Mouse (Mus musculus) left cerebral cortex, adult 8-10 months (tissue): ENCODE results near the gene Nfatc2. TPM values are rescaled to one million over a fixed set of nuclear protein-coding genes. Genes with fewer than 3 reads are reported as not detected.
A peak's percentile ranks its signal among the peaks of the same experiment; 100 is the strongest.

Source experiments
- DNase-seq, 2 experiments: peaks; one replicate each; pipeline ENCODE4 v3.0.0; 2022; ENCODE audit warnings: low spot score in 2 of 2
- total RNA-seq, 4 experiments: library from RNA; stranded (reverse); gene quantifications; 2 replicates each; pipeline ENCODE4 v1.2.4; 2022

Nfatc2 gene
- total RNA-seq, 4 experiments from 2014 or later = 15.2 to 16.8 (median 15.6) TPM

DNA sequence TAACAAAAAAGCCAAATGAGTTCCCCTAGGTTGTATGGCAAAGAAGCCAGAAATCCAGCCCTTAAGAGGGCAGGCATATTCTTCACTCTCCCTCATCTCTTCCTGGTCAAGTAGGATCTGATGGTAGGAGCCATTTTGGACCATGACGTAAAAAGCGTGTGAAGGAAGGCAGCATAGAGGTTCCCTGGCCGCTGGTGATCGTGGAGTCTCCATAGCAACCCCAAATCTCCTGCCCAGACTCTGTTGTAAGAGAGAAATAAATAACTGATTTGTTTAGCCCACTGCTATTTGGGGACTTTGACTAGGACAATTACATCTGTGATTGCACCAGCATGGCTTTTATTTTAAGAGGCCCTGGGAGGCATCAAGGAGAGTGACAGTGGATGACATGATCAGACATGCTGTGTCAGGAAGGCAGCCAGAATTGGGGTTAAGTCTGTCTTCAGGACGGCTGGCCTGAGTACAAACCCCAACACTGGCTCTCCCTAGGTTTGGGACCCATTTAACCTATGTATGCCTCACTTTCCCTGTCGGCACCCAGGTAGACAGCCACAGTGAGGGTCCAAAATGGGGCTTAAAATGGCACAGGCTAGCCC, 8.3 kb upstream of the Nfatc2 start:
- DNase-seq = no peak

DNA sequence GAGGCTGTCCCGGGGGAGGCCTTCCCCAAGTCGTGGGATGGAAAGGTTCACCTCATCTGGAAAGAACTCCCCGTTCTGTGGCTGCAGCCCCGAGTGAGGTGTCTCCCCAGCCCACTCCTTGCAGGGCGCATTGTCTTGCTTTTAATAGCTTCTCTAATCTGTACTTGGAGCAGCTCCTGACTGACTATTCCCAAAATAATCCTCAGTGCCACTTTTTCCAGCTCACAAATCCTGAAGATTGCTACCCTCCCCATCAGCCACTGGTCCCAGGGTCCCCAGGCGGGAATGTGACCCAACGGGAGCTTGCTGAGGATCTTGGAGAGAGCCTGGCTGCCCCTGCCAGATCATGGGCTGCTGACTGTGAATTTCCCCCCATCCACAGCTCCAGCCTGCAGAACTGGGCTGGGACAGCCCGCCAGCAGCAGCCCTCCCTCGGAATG, 6.7 kb upstream of the Nfatc2 start:
- DNase-seq = no peak

DNA sequence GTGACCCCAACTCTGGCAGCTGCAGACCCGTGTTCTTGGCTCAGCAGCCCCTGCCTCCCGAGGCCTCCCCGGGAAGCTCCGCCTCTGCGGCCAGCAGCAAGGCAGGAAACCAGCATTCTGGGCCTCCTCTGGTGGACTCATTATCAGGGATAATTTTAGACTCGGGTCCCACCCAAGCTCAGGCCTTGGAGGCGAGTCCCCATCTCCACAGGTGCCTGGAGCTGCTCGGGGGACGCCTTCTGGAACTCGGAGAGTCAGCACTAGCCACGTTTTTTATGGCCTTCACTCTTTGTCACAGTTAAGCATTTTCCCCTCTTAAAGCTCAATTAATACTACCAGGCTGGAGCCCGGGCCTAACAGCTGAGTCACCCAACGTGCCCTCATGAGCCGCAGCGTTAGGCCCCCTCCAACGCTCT, 3.2 kb upstream of the Nfatc2 start:
- no peak for DNase-seq

DNA sequence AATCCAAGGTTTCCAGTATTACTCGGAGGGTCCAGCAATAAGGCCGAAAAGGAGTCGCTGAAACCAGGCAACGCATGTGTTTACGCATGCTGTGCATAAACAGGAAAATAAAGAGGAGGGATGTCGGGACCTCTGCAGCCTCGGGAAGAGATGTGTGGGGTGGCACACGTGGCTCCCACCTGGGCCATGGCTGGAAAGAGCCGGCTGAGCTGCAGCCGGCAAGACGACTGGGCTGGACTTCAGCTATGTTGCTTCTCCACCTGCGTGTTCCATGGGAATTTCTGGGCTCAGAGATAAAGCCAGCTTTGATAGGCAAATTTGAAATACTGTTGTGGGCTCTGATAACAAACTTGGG, 907 bp upstream of the Nfatc2 start:
- DNase-seq = no peak

DNA sequence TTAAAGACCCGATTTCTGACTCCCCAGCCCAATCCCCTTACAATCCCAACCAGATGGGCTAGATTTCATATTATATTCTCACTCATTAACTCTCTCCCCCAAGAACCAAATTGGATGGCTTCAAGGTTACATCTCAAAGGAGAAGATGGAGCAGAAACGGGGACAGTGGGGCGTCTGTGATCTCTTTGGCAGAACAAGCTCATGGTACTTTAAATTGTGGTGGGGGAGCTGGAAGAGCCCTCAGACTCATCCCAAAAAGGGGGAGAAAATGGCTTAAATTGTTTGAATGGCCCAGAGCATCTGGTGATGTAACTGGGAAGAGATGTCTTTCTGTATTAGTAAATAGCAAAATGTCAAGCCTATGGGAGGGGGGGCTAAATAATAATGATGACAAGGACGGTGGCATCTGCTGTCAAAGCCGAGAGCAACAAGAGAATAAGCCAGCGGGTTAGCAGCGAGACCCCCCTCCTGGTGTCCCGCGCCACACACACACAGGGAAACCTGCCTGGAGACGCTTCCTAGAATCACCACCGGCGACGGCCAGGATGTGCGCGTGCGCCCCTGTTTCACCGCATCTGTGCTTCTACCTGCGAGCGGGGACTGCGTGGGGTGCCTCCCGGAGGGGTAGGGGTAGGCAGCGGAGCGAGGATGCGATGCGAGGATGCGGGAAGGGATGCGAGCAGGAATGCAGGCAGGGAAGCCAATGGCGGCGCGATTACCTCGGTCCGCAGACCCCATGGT, 537 bp downstream of the Nfatc2 start:
- DNase-seq = peak; percentile 49 to 51

DNA sequence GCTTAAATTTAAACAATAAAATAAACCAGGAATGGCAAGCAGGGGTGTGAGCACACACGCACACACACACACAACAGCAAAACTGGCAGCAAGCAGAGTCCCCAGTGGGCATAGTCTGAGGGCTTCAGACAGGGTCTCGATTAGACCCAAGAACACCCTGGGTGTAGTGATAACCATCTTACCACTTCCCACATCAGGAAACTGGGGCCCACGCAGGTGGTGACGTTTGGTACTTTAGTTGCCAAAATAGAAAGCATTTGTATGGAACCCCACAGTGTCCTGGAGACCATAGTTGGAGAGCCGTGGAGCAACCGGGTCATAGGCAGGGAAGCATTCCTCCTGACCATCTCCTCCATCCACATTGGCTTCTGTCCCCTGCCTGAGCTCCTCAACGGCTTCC, 5.8 kb downstream of the Nfatc2 start:
- DNase-seq = no peak

DNA sequence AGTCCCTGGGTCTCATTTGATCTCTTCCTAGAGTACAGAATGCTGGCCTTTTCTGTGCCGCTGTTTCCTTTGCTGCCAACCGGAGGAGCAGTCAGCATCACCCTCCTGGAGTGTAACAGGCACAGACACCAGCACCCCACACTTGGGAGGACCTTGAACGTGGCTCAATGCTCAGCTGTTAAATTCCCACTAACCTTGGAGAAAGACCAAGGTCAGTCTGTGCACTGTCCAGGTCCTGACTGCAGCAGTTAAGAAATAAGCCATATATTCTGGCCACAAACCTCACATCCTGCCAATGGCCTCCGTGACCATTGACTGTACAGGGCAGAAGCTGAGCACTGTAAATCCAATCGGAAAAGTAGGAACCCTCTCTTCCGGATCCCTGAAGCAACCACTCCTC, 7.8 kb downstream of the Nfatc2 start:
- DNase-seq = no peak

DNA sequence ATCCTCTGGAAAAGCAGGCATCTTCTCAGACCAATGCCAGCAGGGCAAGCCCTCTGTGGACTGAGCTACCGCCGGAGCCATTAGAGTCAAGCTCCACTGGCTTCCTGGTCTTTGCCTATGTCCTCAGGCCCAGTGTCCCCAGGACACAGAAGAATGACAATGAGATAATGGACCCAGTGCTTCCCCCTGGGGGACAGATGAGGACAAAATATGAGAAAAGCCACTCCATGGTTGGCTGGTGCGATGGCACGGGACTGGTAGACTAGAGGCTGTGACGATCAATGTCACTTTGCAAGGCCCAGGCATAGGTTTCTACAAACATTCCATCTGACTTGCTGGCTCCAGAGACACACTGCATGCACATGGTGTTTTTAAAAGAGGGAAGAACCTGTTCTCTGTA, 8.5 kb downstream of the Nfatc2 start:
- DNase-seq = no peak

DNA sequence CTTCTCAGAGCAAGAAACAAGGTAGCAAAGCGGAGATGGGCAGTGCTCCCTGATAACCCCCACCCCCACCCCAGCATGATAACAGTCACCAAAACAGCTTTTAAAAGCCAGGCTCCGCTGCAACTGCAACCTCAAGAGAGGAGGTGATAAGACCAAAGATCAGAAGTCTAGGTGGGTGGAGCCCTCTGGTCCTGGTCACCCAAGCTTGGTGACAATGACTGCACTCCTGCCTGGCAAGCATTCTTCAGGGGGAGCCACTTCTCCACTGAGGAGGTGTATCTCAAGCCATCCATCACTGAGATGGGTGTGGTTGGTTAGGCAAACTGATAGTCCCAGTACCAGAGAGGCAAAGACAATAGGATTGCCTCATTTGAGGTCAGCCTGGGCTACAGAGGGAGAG, 10.4 kb downstream of the Nfatc2 start:
- no peak for DNase-seq

DNA sequence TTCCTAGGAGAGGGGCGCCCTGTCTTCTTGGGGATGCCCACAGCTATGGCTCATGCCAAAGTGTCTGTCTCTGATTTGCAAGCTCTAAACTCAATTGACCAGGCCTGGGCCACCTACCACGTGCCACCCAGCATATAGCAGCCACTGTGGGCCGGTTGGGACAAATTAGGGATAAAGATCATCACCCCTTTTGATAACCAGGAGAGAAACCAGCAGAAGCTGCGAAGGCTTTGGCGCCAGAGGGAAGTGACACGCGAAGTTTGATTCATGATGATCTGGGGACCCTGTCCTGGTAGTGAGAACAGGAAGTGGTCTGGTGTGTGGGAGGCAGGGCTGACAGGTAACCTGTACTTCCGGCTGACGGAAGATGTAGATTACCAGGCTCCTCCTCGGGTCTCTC, 10.9 kb downstream of the Nfatc2 start:
- DNase-seq = no peak

DNA sequence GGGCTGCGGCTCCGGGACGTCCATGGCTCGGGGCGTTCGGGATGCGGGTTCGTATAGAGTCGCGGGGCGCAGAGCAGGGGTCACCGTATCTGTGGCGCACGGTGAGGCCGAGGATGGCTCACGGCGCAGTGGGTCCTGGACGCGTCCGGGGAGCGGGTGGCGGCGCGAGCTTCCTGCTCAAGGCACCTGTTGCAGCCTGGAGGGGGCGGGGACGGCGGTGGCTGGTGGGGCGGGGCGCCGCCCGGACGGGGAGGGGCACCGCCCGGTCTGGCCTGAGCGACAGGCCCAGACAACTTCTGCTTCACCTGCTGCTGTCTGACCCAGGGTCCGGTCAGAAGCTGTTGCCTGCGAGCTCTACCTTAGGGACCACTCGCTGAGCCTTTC, 11.3 kb downstream of the Nfatc2 start:
- no peak for DNase-seq

DNA sequence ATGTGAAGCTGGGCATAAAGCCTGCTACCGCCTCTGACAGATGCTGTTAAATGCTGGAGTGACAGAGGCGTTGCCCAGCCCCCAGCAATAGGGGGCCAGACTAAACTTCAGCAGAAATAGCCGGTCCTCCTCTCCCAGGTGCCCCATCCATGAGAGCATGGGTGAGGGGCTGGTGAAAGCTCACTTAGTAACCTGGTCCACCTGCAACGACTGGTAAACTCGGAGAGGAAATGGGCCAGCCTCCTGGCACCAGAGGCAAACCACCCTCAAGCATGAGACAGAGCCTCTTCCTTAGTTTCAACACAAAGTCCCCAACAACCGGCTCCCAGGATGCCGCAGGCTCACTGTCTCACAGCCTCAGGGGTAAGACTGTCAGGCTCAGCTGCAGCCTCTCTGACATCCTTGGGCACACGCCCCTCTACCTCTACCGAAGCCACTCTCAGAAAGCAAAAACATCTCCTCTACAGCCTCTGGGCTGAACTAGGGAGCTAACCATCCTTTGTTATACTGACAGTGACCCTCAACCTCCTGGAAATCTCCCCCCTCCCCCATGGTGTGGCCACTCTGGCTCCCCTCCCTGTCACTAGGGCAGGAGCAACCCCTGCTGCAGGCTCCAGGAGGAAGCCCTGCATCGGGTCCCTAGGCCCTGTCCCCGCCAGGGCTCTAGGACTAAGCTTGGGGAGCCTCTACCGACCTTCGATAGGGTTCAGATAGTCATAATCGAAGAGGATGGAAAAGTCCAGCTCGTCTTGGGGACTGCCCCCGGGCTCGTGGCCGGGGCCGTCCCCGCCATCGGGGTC, 11.9 kb downstream of the Nfatc2 start:
- no peak for DNase-seq

DNA sequence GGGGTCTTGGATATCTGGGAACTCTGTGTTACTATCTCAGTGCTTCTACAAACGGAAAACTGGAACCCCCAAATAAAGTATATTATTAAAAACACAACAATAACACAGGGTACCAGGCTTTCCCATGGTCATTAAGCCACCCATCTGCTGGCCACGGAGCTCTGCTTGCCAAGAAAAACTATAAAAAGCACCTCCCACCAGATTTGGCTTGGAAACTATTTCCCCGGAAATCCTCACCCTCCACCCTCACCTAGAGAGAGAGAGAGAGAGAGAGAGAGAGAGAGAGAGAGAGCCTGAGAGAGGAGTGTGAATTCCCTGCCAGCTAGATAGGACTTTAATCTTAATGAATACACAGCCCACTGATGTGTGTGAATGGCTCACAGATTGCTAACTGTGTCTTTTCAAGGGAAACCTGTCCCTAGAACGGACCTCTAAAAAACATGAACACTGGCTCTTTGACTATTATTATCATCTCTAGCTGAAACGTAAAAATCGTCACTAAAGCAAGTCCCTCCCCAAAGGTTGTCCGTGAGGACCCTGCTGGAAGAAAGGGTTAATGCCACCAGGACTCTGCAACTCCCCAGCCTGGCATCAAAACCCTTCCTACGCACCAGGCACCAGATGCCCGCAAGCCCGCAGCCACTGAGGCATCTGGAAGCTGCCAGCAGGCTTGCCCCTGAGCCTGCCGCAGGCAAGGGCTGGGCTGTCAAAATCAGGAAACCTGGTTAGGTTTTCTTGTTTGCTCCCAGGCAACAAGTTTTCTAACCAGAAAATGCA, 12.7 kb downstream of the Nfatc2 start:
- no peak for DNase-seq

DNA sequence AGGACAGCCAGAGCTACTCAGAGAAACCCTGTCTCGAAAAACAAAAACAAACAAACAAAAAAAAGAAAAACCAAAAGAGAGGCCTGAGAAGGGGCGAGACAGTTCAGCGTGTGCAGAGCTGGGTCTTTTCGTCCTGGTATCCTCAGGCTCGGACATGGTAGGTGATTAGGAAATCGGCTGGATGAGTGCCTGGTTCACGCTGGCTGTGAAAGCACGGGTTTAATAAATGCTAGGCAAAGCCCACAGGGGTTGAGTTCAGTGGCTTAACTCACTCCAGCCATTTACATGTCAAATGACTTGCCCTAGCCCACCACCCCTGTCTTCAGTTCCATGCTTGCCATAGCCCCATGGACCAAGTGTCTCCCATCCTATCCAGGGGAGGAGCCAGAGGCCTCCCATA, 14.3 kb downstream of the Nfatc2 start:
- DNase-seq = no peak

DNA sequence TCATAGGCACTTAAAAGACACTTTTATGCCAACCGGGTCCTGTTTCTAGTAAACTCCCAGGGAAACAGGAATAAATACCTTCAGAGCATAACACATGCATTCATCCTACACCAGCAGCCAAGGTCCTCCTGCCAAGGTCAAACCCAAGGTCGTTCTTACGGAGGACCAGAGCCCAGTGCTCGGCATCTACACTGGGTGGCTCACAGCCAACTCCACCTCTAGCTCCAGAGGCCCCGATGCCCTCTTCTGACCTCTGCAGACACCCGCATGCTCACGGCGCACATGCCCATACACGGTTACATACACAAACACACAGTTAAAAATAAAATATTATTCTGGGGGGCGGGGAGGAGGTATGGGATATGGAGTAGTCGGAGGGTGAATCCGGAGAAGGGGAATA, 14.9 kb downstream of the Nfatc2 start:
- DNase-seq = no peak

DNA sequence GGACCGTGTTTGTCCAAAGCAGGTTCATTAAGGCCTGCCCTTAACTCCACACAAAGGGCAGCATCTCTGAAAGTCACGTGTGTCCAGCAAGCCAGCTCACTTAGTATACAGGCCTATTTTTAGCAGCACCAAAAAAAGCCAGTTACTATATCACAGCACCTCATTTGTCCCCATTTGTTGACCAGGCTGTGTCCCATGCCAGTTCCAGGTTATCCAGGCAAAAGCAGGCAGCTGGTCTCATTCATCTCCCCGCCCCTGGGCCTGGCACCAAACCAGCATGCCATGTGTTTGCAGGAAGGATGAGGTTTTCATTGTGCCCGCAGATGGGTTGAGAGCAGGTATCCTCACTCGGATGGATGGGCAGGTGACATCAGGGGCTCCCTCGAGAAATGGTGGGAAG, 16.6 kb downstream of the Nfatc2 start:
- DNase-seq = no peak

DNA sequence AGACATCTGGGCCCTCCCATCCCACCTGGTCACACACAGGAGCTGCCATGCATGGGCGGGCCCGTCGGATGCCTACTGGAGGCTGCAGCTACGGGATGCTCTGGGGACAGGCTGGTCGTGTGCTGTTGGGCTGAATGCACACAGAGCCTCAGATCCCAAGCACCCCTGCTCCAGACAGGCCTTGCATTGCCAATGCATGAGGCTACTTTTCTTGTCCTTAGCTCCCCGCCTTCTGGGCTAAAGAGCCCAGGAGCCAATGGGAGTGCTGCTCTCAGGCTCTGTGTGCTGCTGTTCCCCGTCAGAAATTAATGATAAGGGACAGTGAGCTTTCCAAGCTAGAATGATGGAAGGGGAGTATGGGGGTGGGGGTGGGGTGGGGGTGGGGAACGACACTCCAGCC, 17.0 kb downstream of the Nfatc2 start:
- no peak for DNase-seq

DNA sequence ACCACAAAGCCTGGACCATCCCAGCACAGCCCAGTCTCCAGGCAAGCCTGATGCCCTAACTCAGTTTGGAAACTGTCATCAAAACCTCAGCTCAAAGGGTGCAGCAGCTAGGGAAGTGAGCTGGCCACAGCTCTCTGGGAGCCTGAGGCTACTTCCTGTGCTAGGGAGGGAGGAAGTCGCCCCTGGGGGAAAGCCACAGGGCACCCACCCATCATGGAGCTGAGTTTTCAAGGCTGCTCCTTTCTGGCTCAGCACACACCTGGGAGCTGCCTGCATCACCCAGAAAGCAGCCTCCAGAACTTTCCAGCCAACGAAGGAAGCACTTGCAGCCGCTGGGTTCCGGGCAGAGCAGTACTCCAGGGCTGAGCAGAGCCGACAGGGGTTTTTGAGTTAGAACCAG, 18.4 kb downstream of the Nfatc2 start:
- no peak for DNase-seq

DNA sequence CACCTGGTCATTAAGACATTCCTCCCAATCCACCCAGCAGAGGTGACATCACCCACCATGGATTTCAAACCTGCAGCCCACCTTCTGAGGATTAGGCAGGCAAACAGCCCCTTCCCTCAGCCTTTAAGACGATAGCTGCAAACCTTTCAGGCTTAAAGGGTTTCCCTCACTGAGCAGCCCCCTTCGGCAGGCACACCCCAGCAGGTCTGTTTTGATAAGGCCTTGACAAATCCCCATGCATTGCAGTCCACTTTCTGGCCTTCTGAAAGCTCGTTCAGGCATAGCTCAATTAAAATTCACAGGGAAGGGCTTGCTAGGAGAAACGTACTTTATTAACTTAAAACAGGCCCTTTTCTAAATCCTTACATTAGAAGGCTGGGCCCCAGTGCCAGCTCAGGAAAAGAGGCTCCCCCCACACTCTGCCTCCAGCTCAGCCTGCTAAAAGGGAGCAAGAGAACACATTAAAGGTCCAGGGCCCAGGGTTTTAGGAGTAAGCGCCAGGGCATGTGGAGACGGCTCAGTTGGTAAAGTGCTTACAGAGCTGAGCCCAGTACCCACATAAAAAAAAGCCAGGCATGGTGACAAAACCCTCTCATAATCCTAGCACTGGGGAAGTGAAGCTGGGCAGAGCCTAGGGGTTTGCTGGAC, 20.1 kb downstream of the Nfatc2 start:
- DNase-seq = no peak

DNA sequence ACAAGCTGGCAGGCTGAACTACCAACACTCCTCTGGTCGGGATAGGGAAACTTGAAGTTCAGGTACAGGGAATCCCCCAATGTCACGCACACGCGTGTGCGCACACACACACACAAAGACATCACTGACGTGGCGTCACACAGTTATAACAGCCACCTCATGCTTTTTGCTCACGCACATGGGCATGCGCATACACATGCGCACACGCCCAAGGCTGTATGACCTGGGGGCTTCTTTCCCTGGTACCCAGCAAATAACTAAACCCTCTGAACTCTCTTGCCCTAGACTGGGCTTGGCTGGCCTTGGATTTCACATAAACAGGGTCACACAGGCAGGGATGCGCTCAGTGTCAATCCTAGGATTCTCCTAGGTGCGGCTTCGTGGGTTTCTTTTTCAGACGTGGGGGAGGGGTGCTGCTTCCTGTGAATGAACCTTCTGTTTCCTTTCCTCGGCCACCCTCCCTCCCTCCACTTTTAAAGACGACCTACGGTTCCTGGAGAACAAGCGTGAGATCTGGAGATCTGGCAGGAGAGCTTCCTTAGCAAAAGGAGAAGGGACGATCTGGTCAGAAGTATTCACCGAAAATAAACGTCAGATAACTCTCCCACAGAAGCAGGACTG, 21.1 kb downstream of the Nfatc2 start:
- DNase-seq = no peak

DNA sequence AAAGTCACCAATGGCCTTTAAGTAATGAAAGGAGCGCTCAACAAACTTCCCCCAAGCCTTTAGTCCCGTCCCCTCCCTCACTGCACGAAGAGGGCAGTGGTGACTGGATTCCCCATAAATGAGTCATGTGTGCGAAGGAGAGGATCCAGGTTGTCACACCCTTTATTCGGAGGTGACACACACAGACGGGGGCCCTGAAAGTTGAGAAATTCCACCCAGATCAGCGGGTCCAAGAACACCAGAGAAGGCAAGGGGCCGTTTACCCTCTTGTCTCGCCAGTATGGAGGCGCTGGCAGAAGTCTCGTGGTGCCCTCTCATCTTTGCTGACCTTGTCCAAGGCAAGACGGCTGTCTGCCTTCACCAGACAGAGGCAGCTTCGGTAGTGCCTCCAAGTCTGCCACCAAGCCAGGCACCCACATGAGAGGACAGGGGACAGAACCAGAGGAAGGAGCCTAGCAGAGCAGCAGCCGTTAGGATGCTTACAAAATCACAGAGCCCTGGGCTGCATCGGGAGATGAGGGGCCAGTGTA, 21.8 kb downstream of the Nfatc2 start:
- no peak for DNase-seq
